Mouse (Mus musculus) forebrain, embryonic 15.5 days (tissue): ENCODE results near the gene Ntmt1. TPM values are rescaled to one million over a fixed set of nuclear protein-coding genes. Genes with fewer than 3 reads are reported as not detected.

Source experiments
- ATAC-seq: fragments of 200-750 bp; cut with Nextera tagmentation; replicated peaks from 2 replicates; pipeline ENCODE4 v1.8.0; 2017; ENCODE audit warnings: mild to moderate bottlenecking, moderate TSS enrichment, moderate library complexity
- H3K27ac ChIP-seq: fragments of 300-500 bp; sonication (generic); replicated peaks from 2 replicates; pipeline ENCODE4 v1.5.1; 2015; ENCODE audit warnings: mild to moderate bottlenecking, inconsistent platforms
- H3K27me3 ChIP-seq: fragments of 300-500 bp; sonication (generic); 2 replicates; pipeline ENCODE4 v1.6.1; 2015; ENCODE audit warnings: inconsistent platforms
- H3K36me3 ChIP-seq: fragments of 300-500 bp; sonication (generic); 2 replicates; pipeline ENCODE4 v1.6.1; 2015; ENCODE audit warnings: mild to moderate bottlenecking, inconsistent platforms
- H3K4me1 ChIP-seq: fragments of 300-500 bp; sonication (generic); 2 replicates; pipeline ENCODE4 v1.6.1; 2015; ENCODE audit warnings: inconsistent platforms
- H3K4me2 ChIP-seq: fragments of 300-500 bp; sonication (generic); replicated peaks from 2 replicates; pipeline ENCODE4 v1.6.1; 2015; ENCODE audit warnings: mild to moderate bottlenecking, inconsistent platforms
- H3K4me3 ChIP-seq: fragments of 300-500 bp; sonication (generic); 2 replicates; pipeline ENCODE4 v1.5.1; 2015; ENCODE audit warnings: mild to moderate bottlenecking, inconsistent platforms
- H3K9ac ChIP-seq: fragments of 300-500 bp; sonication (generic); replicated peaks from 2 replicates; pipeline ENCODE4 v1.6.1; 2015; ENCODE audit warnings: mild to moderate bottlenecking, inconsistent platforms
- H3K9me3 ChIP-seq: fragments of 300-500 bp; sonication (generic); 2 replicates; pipeline ENCODE4 v1.6.1; 2016; ENCODE audit warnings: inconsistent platforms
- WGBS: fragments of 180-500 bp; shearing (Covaris S2); methylation state at CpG from one replicate; pipeline ENCODE4 v1.1.7; 2015; ENCODE audit warnings: mixed read lengths; 5-methylcytosine and 5-hydroxymethylcytosine counted together
- polyA plus RNA-seq: library from polyadenylated mRNA; unstranded; fragments of >200 nt; fragmentation: Nextera tagmentation; extraction: Ambion mirVana; gene quantifications from 2 replicates; pipeline ENCODE4 v1.2.1, GENCODE M21; 2015

Ntmt1 gene
- polyA plus RNA-seq, 1 experiment from 2014 or later, result 117 TPM

DNA sequence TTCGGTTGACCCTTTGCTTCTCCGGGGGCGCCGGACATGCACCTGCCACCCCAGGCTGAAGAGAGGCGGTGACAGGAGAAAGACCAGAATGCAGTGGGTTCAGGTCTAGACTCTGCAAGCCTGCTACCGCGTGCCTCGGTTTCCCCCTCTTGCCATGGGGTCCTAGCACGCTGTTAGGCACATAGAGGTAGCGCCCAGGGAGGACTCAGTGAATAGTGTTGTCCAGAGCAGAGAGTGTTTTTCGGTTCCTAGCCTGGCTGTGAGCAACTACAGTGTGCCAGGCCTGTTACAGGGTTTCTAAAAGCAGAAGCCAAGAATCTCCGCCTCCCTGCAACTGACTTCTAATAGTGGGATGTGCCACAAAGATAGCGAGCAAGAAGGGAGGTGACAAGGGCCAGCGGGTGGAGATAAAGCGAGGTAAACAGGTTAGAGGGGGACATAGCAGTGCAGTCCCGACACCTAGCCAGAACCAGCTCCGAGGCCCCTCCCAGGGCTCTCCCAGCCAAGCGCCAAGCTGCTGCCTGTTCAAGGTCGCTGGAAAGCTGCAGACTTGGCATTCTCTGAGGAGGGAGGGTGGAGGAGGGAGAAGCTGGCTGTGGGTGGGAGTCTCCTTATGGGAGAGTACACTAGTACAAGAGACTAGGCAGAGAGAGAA, 35.7 kb upstream of the Ntmt1 start:
- peak overlapping the region; percentile 44 for H3K4me3 ChIP-seq
- H3K4me2 ChIP-seq, result peak overlapping the region; percentile 81
- peak overlapping the region; percentile 89 for H3K27ac ChIP-seq
- no peaks in the 10 kb centered on the region for H3K36me3 ChIP-seq
- H3K4me1 ChIP-seq, result peaks cover 28% of the 10 kb centered on the region
- no peaks in the 10 kb centered on the region for H3K9me3 ChIP-seq
- H3K27me3 ChIP-seq, result no peaks in the 10 kb centered on the region
- ATAC-seq, result peak; percentile 79
- WGBS, result 7% methylated on average over 19 of the region's 19 CpGs
- peak overlapping the region; percentile 60 for H3K9ac ChIP-seq

DNA sequence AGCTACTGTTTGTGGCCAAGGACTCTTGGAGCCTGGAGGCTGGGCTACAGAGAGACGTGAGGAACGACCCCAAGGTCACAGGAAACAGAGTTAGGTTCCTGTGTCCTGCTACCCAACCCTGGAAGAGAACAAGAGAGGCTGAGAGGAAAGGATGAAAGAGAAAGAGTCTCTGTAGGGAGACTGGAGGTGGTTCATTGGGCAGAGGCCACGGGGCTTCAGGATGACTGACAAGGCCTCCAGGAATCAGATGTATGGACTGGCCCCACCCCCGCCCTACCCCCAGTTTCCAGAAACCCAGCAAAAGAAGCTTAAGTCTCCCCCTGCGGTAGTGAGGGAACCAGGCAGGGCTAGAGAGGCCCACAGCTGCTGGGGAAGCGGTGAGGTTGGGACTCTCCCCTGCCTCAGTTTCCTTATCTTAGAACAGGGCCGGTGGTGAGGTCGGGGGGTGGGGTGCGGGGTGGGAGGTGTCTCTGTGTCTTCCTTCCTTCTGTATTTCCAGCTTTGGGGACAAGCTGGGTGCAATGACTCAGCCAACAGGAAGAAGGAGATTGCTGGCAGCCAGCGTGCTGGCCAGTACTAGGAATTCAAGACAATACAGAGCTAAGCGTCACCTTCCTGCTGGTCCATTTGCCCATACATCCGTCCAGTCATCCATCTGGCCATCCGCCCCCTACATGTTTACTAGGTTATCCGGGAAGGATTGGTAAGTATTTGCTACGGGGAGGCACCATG, 34.9 kb upstream of the Ntmt1 start:
- H3K27ac ChIP-seq, result peak overlapping the region; percentile 89
- H3K9ac ChIP-seq, result no peak overlapping the region
- H3K27me3 ChIP-seq, result no peaks in the 10 kb centered on the region
- H3K4me3 ChIP-seq, result no peak overlapping the region
- H3K4me2 ChIP-seq, result no peak overlapping the region
- 45% methylated on average over 15 of the region's 15 CpGs for WGBS
- no peaks in the 10 kb centered on the region for H3K9me3 ChIP-seq
- ATAC-seq, result 0 out of 2 replicates have a peak, but pooled peaks have one; percentile 29
- no peaks in the 10 kb centered on the region for H3K36me3 ChIP-seq
- H3K4me1 ChIP-seq, result peaks cover 24% of the 10 kb centered on the region

DNA sequence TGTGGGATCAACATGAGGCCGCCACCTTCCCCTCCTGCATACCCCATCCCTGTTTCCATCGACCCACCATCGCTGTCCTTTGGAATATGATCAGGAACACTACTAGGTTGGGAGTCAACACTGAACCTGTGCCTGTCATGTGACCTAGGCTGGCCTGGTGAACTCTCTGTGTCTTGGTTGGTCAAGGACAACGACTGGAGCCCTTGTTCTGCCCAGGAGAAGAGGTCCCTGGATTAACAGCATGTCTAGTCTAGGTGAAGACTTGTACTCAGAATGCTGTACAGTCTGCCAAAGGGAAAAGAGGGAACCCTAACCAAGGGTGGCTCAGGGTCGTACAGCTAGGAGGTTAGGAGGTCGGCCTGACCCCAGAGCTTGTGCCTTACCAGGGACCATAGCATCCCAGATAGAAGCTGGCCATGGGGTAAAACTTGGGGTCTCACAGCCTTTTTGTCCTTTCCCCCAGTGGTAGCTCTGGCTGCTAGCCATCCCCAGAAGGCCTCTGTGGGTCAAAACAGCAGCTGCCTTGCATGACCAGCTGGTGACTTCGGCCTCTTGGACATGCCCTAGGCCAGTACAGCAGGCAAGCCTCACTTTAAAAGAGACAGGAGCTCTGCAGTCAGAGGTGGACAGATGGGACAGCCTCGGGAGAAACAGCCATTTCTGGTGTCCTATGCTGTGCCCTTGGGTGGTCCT, 34.2 kb upstream of the Ntmt1 start:
- Histone ChIP-seq H3K36me3 (no peaks in the 10 kb centered on the region), H3K9me3 (no peaks in the 10 kb centered on the region), H3K27ac (peak overlapping the region; percentile 89; the same call in 1 of the 2 replicates), H3K4me2 (no peak overlapping the region), H3K4me1 (peaks cover 20% of the 10 kb centered on the region), H3K9ac (no peak overlapping the region), H3K27me3 (no peaks in the 10 kb centered on the region), H3K4me3 (no peak overlapping the region)
- 83% methylated on average over 8 of the region's 8 CpGs for WGBS
- no peak for ATAC-seq

DNA sequence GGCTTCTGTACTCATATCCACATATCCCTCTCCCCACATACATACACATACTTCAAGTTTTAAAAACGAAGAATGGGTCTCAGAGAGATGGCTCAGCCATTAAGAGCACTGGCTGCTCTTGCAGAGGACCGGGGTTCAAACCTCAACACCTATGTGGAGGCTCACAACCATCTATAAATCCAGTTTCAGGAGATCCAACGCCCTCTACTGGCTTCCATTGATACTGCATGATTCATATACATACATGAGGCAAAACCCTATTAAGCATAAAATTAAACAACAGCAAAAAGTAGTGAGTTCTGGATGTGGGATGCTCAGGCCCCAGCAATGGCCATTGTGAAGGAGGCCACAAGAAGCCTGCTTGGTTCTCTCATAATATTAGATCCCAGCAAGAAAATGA, 31.7 kb upstream of the Ntmt1 start:
- peaks cover 20% of the 10 kb centered on the region for H3K4me1 ChIP-seq
- no peaks in the 10 kb centered on the region for H3K36me3 ChIP-seq
- no peak overlapping the region for H3K9ac ChIP-seq
- no peak overlapping the region for H3K27ac ChIP-seq
- H3K4me2 ChIP-seq, result no peak overlapping the region
- H3K4me3 ChIP-seq, result no peak overlapping the region
- H3K9me3 ChIP-seq, result no peaks in the 10 kb centered on the region
- 55% methylated on average over 3 of the region's 3 CpGs for WGBS
- H3K27me3 ChIP-seq, result no peaks in the 10 kb centered on the region
- no peak for ATAC-seq

DNA sequence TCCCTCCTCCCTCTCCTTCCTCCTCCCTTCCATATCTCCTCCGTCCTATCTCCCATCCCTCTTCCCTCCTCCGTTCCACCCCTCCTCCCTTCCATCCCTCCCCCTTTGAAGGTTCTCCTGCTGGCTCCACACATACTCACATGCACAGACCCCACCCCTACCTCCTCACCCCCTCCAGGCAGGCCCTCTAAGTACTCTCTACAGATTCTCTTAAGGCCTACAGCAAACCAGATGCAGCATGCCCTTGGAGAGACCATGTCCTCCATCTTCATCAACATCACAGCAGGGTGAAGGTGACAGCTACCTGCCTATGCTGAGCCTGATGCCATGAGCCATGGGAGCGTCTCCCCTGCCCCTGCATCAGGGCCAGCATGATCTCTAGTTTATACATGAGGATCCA, 30.4 kb upstream of the Ntmt1 start:
- H3K36me3 ChIP-seq, result no peaks in the 10 kb centered on the region
- 83% methylated on average over 3 of the region's 3 CpGs for WGBS
- H3K27ac ChIP-seq, result no peak overlapping the region
- no peak overlapping the region for H3K9ac ChIP-seq
- H3K4me1 ChIP-seq, result peaks cover 7% of the 10 kb centered on the region
- H3K9me3 ChIP-seq, result no peaks in the 10 kb centered on the region
- no peak overlapping the region for H3K4me2 ChIP-seq
- ATAC-seq, result no peak
- H3K27me3 ChIP-seq, result no peaks in the 10 kb centered on the region
- H3K4me3 ChIP-seq, result no peak overlapping the region

DNA sequence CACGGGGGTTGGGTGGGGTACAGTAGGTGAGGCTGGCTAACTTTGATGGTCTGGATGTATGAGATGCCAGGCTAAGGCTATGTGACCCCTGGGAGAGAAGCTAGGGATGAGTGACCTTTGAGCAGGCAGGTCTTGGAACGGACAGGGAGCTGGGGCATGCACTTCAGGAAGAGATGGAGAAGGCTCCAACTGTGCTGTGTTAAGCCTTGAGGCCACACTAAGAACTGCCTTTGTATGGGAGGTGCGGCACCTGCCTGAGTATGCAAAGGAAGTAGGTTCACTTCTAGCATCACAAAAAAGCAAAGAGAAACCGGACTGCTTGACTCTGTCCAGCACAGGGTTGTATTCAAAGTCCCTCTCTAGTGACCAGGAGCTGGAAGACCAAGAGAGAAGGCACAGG, 29.4 kb upstream of the Ntmt1 start:
- H3K36me3 ChIP-seq, result no peaks in the 10 kb centered on the region
- no peak for ATAC-seq
- no peak overlapping the region for H3K27ac ChIP-seq
- H3K4me2 ChIP-seq, result no peak overlapping the region
- no peaks in the 10 kb centered on the region for H3K27me3 ChIP-seq
- no peaks in the 10 kb centered on the region for H3K9me3 ChIP-seq
- no peak overlapping the region for H3K4me3 ChIP-seq
- H3K4me1 ChIP-seq, result peaks cover 7% of the 10 kb centered on the region
- WGBS, result 59% methylated on average over 4 of the region's 4 CpGs
- no peak overlapping the region for H3K9ac ChIP-seq

DNA sequence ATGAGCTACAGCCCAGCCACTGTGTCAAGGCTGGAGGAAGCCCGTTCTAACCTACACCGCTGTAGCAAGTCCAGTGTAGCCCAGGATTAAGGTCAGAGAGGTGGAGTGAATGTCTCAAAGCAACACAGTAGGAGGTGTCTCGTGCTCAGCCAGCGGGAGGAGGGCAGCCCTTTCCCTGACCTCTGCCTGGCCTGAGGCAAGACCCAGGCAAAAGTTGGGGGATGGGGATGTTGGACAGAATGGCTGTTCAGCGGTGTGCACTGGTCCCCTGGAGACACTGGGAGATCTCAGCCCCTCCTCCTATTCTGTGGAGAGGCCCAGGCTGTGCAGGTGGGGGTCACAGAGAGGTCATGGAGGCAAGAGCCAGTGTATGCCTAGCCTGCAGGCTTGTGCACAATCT, 28.4 kb upstream of the Ntmt1 start:
- ATAC-seq, result no peak
- 10% methylated on average over 5 of the region's 5 CpGs for WGBS
- H3K9ac ChIP-seq, result no peak overlapping the region
- H3K9me3 ChIP-seq, result no peaks in the 10 kb centered on the region
- H3K27me3 ChIP-seq, result no peaks in the 10 kb centered on the region
- no peak overlapping the region for H3K4me2 ChIP-seq
- no peak overlapping the region for H3K4me3 ChIP-seq
- H3K4me1 ChIP-seq, result peaks cover 14% of the 10 kb centered on the region
- no peak overlapping the region for H3K27ac ChIP-seq
- H3K36me3 ChIP-seq, result no peaks in the 10 kb centered on the region

DNA sequence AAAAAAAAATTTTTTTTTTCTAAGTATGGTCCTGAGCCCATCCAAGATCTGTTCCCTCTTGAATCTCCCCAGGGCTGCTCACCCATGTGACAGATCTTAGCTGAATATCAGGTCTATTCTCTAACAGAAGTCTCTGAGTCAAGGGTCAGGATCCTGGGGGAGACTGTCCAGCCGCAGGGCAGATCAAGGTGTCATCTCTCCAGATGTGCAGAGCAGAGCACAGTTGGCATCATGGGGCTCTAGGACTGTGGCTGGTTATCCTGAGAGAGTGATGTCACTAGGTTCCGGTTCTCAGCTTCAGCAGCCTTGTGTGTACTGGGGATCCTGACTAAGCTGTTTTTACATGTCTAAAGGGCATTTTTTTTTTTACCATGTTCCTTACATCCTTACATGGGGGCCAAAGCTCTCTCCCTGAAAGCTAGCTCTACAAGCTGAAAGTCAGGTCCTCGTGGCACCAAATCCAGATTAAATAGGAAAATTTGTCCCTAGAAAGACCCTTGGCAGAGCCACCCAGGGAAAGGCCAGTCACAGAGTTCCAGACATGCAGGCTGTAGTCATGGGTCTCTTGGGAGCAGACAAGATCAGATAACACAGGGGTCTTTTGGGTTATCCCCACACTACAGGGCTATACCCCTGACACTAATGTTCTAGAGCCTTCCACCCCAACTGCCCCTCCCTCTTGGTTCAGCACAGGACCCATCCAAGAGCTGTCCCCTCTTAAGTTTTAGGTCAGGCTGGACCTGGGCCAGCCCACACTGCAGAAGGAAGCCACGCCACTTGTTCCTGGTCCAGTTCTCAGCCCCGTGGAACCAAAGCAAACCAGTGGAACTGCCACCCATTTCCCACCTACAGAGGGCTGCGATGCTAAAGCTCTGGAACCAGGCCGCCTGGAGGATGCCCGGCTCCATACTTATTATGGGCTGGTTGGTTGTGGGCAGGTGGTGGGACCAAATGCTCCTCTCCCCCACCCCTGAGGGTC, 25.0 kb upstream of the Ntmt1 start:
- WGBS, result 75% methylated on average over 8 of the region's 8 CpGs
- Histone ChIP-seq H3K4me2 (peak overlapping the region; percentile 50), H3K4me1 (peaks cover 31% of the 10 kb centered on the region), H3K36me3 (no peaks in the 10 kb centered on the region), H3K4me3 (no peak overlapping the region; the same call in 1 of the 2 replicates), H3K9me3 (no peaks in the 10 kb centered on the region), H3K27me3 (no peaks in the 10 kb centered on the region), H3K9ac (peak overlapping the region; percentile 35), H3K27ac (peak overlapping the region; percentile 75)
- ATAC-seq, result 0 out of 2 replicates have a peak, but pooled peaks have one; percentile 5

DNA sequence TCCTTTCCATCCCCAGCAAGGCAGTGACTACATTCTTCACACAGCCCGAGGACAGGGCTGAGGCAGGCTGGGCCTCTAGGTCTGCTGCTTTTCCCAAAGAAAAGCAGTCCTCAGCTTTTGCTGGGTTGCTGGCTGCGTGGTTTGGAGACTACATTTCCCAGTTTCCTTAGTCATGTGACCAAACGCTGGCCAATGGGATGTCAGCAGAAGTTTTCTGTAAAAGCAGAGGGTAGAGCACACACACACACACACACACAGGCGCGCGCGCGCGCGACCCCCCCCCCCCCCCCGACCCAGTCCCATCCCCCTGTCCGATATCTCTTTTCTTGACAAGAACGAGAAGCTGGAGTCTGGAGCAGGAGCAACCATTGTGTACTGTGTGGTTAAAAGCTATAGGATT, 24.3 kb upstream of the Ntmt1 start:
- Histone ChIP-seq H3K4me2 (peak overlapping the region; percentile 50), H3K27ac (peak overlapping the region; percentile 75), H3K36me3 (no peaks in the 10 kb centered on the region), H3K27me3 (no peaks in the 10 kb centered on the region), H3K4me3 (peak overlapping the region; percentile 25; the same call in 1 of the 2 replicates), H3K9ac (peak overlapping the region; percentile 35), H3K4me1 (peaks cover 34% of the 10 kb centered on the region), H3K9me3 (no peaks in the 10 kb centered on the region)
- under 1% methylated on average over 10 of the region's 13 CpGs for WGBS
- ATAC-seq, result peak; percentile 66

DNA sequence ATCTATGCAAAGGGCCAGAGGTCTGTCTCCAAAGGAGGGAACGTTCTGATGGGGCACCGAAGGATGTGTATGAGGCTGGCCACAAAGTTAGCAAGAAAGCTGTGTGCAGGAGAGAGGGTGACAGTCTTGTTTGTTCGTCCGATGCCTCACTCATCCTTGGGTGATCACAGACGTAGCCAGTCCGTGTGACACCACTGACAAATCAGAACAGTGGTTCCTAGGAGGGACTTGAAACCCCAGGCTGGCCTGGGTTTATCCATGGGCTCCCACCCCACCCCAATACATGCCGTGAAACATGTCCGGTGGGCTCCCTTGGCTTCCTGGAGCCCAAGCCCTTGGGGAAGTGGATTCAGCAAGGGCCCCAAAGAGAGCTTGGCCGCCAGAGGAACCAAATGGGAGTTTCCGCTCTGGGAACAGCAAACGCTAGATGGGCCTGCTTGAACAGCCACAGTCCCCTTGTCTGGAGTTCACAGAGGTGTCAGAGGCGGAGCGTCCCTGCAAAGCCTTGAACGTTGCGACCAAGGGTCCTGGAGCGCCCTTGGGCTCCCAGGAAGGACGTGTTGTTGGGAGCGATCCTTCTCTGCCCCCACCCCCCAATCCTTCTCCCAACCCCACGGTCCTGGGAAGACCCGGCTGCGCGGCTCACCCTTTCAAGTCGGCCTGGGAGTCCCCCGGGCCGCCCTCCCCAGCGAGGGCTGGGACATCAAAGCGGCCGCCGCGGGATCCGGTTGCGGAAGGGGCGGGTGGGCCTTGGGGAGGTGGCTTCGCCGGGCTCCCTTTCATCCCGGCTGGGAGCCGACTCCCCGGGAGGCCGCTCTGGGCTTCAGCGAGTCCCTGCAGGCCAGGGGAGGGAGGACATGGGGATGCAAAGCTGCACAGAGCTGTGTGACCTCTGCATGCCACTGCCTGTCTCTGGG, 23.3 kb upstream of the Ntmt1 start:
- Histone ChIP-seq H3K9me3 (no peaks in the 10 kb centered on the region), H3K36me3 (no peaks in the 10 kb centered on the region), H3K4me1 (peaks cover 34% of the 10 kb centered on the region), H3K27me3 (no peaks in the 10 kb centered on the region), H3K27ac (peak overlapping the region; percentile 31; the same call in 1 of the 2 replicates), H3K4me3 (peak overlapping the region; percentile 13; the same call in 1 of the 2 replicates), H3K9ac (0 out of 2 replicates have a peak overlapping the region, but pooled peaks have one; percentile 22), H3K4me2 (peak overlapping the region; percentile 50)
- ATAC-seq, result no peak; the same call in 1 of the 2 replicates
- 13% methylated on average over 39 of the region's 40 CpGs for WGBS
